Mouse (Mus musculus): Measurements from ENCODE around the gene Trim60.

GRCm38 (mm10) chr8:65067031-65067430 lies 48.6 kb upstream of the Trim60 start:
- TF ChIP-seq CTCF (IDR thresholded peaks at IDR 0.05; ENCODE audit: insufficient read depth, low read depth, low read length) (no peak), POLR2A (IDR thresholded peaks at IDR 0.05; ENCODE audit: insufficient read depth, low read depth, low read length) (no peak)
